Mouse (Mus musculus) cerebellum, postnatal 10 days (tissue): Measurements from ENCODE around the gene Rasgef1b.
"Not testable (repeated sequence)": the region's sequence is repeated elsewhere in the genome, so short reads cannot be mapped to it uniquely, and the experiment has no call there.

ENCODE experiments used
- DNase-seq, 2 experiments: peaks; one replicate each; pipeline ENCODE4 v3.0.0; 2021; ENCODE audit warnings: mixed read lengths in 2 of 2

Rasgef1b gene

GRCm38 (mm10) chr5:99240501-99240900 is 488.4 kb downstream of the Rasgef1b start:
- DNase-seq = no peak

- DNase-seq = no peak
Observed at GRCm38 (mm10) chr5:99239677-99240076, 489.2 kb downstream of the Rasgef1b start.

- no peak for DNase-seq
Observed at GRCm38 (mm10) chr5:99238150-99238549, 490.7 kb downstream of the Rasgef1b start.

GRCm38 (mm10) chr5:99236888-99237752 is 491.7 kb downstream of the Rasgef1b start:
- no peak for DNase-seq

- DNase-seq = no peak
Observed at GRCm38 (mm10) chr5:99236431-99236830, 492.4 kb downstream of the Rasgef1b start.

- DNase-seq = no peak
Observed at GRCm38 (mm10) chr5:99234275-99234674, 494.6 kb downstream of the Rasgef1b start.

GRCm38 (mm10) chr5:99233176-99233575 is 495.7 kb downstream of the Rasgef1b start:
- DNase-seq = no peak

- no peak for DNase-seq
Observed at GRCm38 (mm10) chr5:99232410-99232809, 496.5 kb downstream of the Rasgef1b start.

GRCm38 (mm10) chr5:99230476-99230875 is 498.4 kb downstream of the Rasgef1b start:
- DNase-seq = no peak

GRCm38 (mm10) chr5:99227361-99227760 is 501.5 kb downstream of the Rasgef1b start:
- DNase-seq = no peak

- DNase-seq = peak; percentile 38
Observed at GRCm38 (mm10) chr5:99224571-99225011, 504.3 kb downstream of the Rasgef1b start.

GRCm38 (mm10) chr5:99223869-99224498 is 504.9 kb downstream of the Rasgef1b start:
- no peak for DNase-seq

GRCm38 (mm10) chr5:99218385-99218784 is 510.5 kb downstream of the Rasgef1b start:
- DNase-seq = no peak

- DNase-seq = not testable (repeated sequence)
Observed at GRCm38 (mm10) chr5:99216588-99217152, 512.2 kb downstream of the Rasgef1b start.

- DNase-seq = no peak
Observed at GRCm38 (mm10) chr5:99215207-99216157, 513.4 kb downstream of the Rasgef1b start.

- no peak for DNase-seq
Observed at GRCm38 (mm10) chr5:99214400-99214799, 514.5 kb downstream of the Rasgef1b start.

GRCm38 (mm10) chr5:99213211-99213610 is 515.7 kb downstream of the Rasgef1b start:
- DNase-seq = peak in 1 of 2 experiments; percentile 28

GRCm38 (mm10) chr5:99203475-99203874 is 525.4 kb downstream of the Rasgef1b start:
- DNase-seq = no peak

GRCm38 (mm10) chr5:99202074-99202837 is 526.6 kb downstream of the Rasgef1b start:
- DNase-seq = peak; percentile 73 to 82

GRCm38 (mm10) chr5:99195436-99195835 is 533.4 kb downstream of the Rasgef1b start:
- DNase-seq = no peak

GRCm38 (mm10) chr5:99190941-99191800 is 537.7 kb downstream of the Rasgef1b start:
- DNase-seq = no peak
